Mouse (Mus musculus): ENCODE results near the gene Pank4. TPM values are rescaled to one million over a fixed set of nuclear protein-coding genes. Genes with fewer than 3 reads are reported as not detected.
A peak's percentile ranks its signal among the peaks of the same experiment; 100 is the strongest.

The Pank4 gene
- polyA plus RNA-seq, 1 experiment from 2014 or later, result 42.5 TPM

DNA sequence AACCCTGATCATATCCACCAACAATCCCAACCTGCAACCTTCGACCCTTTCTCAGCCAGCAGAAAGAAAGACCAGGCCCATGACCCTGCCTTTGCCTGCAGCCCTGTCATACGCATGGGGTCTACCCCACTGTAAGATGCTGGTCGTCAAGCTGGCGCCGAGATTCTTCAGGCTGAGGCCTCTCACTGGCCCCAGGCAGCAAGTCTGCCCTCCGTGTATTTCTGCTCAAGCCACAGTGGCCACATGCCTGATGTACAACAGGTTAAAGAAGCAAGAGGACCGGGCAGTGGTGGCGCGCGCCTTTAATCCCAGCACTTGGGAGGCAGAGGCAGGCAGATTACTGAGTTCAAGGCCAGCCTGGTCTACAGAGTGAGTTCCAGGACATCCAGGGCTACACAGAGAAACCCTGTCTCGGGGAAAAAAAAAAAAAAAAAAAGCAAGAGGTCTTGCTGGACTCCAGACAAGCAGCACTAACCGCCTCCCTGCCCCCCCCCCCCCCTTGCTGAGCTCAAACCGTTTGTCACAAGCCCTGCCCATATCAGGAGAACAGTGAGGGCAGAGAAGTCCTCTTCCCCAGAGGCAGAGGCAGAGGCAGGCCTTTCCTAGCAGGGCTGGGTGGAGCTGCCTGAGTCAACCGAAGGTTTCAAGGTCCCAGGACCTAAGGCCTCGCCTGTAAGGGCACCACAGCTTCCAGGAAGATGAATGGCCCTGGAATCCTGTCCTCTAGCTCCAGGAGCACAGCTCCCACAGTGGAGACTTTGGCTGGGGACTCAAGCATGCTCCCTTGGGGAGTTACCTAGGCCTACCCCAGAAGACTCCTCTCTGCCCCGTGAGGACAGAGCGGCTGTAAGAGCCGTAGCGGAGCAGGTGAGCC lies 18.6 kb downstream of the Pank4 start:
- Histone ChIP-seq H3K36me3 (peaks cover 40% of the 10 kb centered on the region), H3K4me3 (no peak overlapping the region), H3K9ac (peak overlapping the region; percentile 13; the same call in 1 of the 2 replicates), H3K27ac (no peak overlapping the region), H3K4me2 (replicated peaks) (no peak overlapping the region), H3K9me3 (replicated peaks) (no peaks in the 10 kb centered on the region), H3K4me1 (peaks cover 21% of the 10 kb centered on the region), H3K27me3 (peaks cover 18% of the 10 kb centered on the region; the same call in 1 of the 2 replicates)
- no peak for ATAC-seq (ENCODE audit: low FRiP score)
- WGBS, result 76% methylated on average over 19 of the region's 19 CpGs

GRCm38 (mm10) chr4:154983767-154984166 lies 19.8 kb downstream of the Pank4 start:
- WGBS, result 26% methylated on average over 24 of the region's 24 CpGs
- Histone ChIP-seq H3K9ac (0 out of 2 replicates have a peak overlapping the region, but pooled peaks have one; percentile 36), H3K4me2 (replicated peaks) (no peak overlapping the region; the same call in 1 of the 2 replicates), H3K36me3 (peaks cover 27% of the 10 kb centered on the region), H3K9me3 (replicated peaks) (no peaks in the 10 kb centered on the region), H3K27me3 (peaks cover 18% of the 10 kb centered on the region; the same call in 1 of the 2 replicates), H3K4me3 (no peak overlapping the region), H3K27ac (no peak overlapping the region), H3K4me1 (peaks cover 21% of the 10 kb centered on the region)
- ATAC-seq (ENCODE audit: low FRiP score), result no peak

DNA sequence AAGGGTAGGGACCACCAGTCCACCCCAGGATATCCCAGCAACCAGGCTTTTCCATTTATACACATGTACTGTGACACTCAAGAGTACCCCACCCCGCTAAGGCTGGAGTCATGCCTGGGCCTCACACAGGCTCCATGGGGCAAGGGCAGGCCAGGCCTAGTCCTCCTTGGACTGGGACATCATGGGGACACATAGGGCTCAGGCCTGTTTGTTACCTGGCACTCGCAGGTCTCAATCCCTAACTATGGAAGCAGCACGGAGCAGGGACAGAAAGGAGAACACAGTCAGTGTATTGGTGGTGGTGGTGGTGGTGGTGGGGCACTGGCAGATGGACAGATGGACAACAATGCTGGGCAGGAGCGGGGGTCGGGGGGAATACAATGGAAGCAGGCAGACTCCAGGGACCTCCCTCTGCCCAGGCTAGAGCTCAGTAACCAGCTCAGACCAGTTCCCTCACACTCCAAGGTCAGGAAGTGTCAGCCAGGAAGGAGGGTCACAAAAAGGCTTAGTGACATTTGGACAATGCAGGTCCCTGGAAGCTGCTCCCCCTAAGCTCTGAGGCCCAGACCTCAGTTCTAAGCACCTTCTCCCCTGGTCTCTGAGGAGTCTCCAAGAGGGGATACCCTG lies 21.3 kb downstream of the Pank4 start:
- Histone ChIP-seq H3K27ac (no peak overlapping the region), H3K4me1 (peaks cover 21% of the 10 kb centered on the region), H3K4me2 (replicated peaks) (no peak overlapping the region), H3K27me3 (peaks cover 18% of the 10 kb centered on the region; the same call in 1 of the 2 replicates), H3K4me3 (no peak overlapping the region), H3K36me3 (peaks cover 12% of the 10 kb centered on the region), H3K9me3 (replicated peaks) (no peaks in the 10 kb centered on the region), H3K9ac (0 out of 2 replicates have a peak overlapping the region, but pooled peaks have one; percentile 29)
- no peak for ATAC-seq (ENCODE audit: low FRiP score)
- 57% methylated on average over 5 of the region's 5 CpGs for WGBS

GRCm38 (mm10) chr4:154986096-154986495 lies 22.2 kb downstream of the Pank4 start:
- WGBS, result 24% methylated on average over 17 of the region's 17 CpGs
- Histone ChIP-seq H3K27me3 (peaks cover 19% of the 10 kb centered on the region; the same call in 1 of the 2 replicates), H3K9ac (0 out of 2 replicates have a peak overlapping the region, but pooled peaks have one; percentile 29), H3K4me3 (no peak overlapping the region), H3K36me3 (peaks cover 4% of the 10 kb centered on the region), H3K9me3 (replicated peaks) (no peaks in the 10 kb centered on the region), H3K4me1 (peaks cover 21% of the 10 kb centered on the region), H3K27ac (no peak overlapping the region), H3K4me2 (replicated peaks) (peak overlapping the region; percentile 27; the same call in 1 of the 2 replicates)
- ATAC-seq (ENCODE audit: low FRiP score), result no peak

GRCm38 (mm10) chr4:154986750-154987149 lies 22.8 kb downstream of the Pank4 start:
- H3K36me3 ChIP-seq, result no peaks in the 10 kb centered on the region
- ATAC-seq (ENCODE audit: low FRiP score), result no peak
- peaks cover 19% of the 10 kb centered on the region for H3K4me1 ChIP-seq
- no peaks in the 10 kb centered on the region for H3K9me3 ChIP-seq (replicated peaks)
- H3K4me2 ChIP-seq (replicated peaks), result no peak overlapping the region
- peaks cover 21% of the 10 kb centered on the region; the same call in 1 of the 2 replicates for H3K27me3 ChIP-seq
- no peak overlapping the region for H3K9ac ChIP-seq
- no peak overlapping the region for H3K27ac ChIP-seq
- WGBS, result 64% methylated on average over 15 of the region's 15 CpGs
- no peak overlapping the region for H3K4me3 ChIP-seq

DNA sequence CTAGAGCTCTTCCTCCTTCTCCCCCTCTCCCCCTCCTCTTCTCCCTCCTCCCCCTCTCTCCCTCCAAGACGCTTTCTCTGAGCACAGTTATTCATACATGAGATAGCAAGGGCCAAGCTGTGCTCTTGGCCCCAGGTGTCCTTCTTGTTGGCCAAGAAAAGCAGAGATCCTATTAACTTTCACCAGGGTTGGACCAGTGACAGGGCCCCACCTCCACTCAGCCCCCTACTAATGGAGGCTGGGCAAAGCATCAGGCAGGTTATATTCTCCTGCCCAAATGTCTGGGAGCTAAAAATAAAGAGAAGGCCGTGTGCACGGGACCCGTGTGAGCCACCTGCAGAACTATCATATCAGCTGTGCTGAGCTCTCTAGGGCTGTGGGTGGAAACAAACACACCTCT lies 31.0 kb downstream of the Pank4 start:
- H3K4me2 ChIP-seq (replicated peaks), result no peak overlapping the region
- H3K27ac ChIP-seq, result no peak overlapping the region
- no peak overlapping the region for H3K4me3 ChIP-seq
- H3K27me3 ChIP-seq, result peaks cover 7% of the 10 kb centered on the region; the same call in 1 of the 2 replicates
- WGBS, result 77% methylated on average over 4 of the region's 4 CpGs
- H3K4me1 ChIP-seq, result peaks cover 19% of the 10 kb centered on the region
- H3K9me3 ChIP-seq (replicated peaks), result no peaks in the 10 kb centered on the region
- H3K9ac ChIP-seq, result no peak overlapping the region
- ATAC-seq (ENCODE audit: low FRiP score), result no peak
- H3K36me3 ChIP-seq, result no peaks in the 10 kb centered on the region

GRCm38 (mm10) chr4:154996572-154997154 lies 32.7 kb downstream of the Pank4 start:
- Histone ChIP-seq H3K9ac (0 out of 2 replicates have a peak overlapping the region, but pooled peaks have one; percentile 20), H3K4me2 (replicated peaks) (no peak overlapping the region), H3K4me1 (peaks cover 24% of the 10 kb centered on the region), H3K27me3 (peaks cover 7% of the 10 kb centered on the region; the same call in 1 of the 2 replicates), H3K9me3 (replicated peaks) (no peaks in the 10 kb centered on the region), H3K36me3 (no peaks in the 10 kb centered on the region), H3K27ac (0 out of 2 replicates have a peak overlapping the region, but pooled peaks have one; percentile 30), H3K4me3 (no peak overlapping the region)
- ATAC-seq (ENCODE audit: low FRiP score), result peak; percentile 56; the same call in 1 of the 2 replicates
- 26% methylated on average over 8 of the region's 8 CpGs for WGBS

- Histone ChIP-seq H3K27me3 (peaks cover 7% of the 10 kb centered on the region; the same call in 1 of the 2 replicates), H3K27ac (no peak overlapping the region), H3K9me3 (replicated peaks) (no peaks in the 10 kb centered on the region), H3K36me3 (no peaks in the 10 kb centered on the region), H3K4me2 (replicated peaks) (no peak overlapping the region), H3K4me1 (peaks cover 20% of the 10 kb centered on the region), H3K4me3 (no peak overlapping the region), H3K9ac (no peak overlapping the region)
- no peak for ATAC-seq (ENCODE audit: low FRiP score)
- WGBS, result 81% methylated on average over 5 of the region's 5 CpGs
These were observed 35.5 kb downstream of the Pank4 start for GRCm38 (mm10) chr4:154999379-154999778.

DNA sequence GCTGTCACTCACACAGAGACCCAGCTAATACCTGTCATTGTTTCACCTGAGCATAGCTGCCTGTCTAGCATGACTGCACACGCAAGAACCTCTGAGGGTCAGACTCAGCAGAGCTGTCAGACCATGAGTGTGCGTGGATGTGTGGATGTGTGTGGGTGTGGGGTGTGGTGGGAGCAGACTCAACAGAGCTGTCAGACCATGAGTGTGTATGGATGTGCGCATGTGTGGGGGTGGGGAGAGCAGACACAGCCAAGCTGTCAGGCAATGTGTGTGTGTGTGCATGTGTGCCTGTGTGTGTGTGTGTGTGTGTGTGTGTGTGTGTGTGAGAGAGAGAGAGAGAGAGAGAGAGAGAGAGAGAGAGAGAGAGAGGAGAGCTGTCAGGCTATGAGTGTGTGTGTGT lies 41.4 kb downstream of the Pank4 start:
- Histone ChIP-seq H3K9me3 (replicated peaks) (no peaks in the 10 kb centered on the region), H3K4me1 (peaks cover 5% of the 10 kb centered on the region; the same call in 1 of the 2 replicates), H3K27me3 (peaks cover 7% of the 10 kb centered on the region), H3K36me3 (no peaks in the 10 kb centered on the region), H3K9ac (peak overlapping the region; percentile 6; the same call in 1 of the 2 replicates), H3K4me3 (no peak overlapping the region), H3K4me2 (replicated peaks) (no peak overlapping the region), H3K27ac (no peak overlapping the region)
- no peak for ATAC-seq (ENCODE audit: low FRiP score)
- WGBS, result 93% methylated on average over 3 of the region's 3 CpGs

DNA sequence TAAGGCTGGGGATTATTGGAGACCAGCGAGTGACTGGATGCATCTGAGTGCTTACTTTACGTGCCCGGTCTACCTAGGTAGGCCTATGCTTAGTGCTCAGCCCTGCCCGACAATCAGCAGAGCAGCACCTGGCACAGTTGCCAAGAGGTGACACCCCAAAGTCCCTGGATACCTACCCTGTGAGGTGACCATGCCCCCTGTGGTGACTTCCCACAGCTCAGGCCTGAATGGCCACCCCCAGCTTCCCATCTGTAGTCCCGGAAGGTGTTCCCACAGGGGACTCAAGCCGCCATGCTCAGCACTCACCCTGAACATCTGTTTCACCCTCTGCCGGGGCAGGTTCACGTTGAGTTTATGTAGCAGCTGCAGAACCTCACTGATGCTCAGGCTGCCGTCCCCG lies 42.4 kb downstream of the Pank4 start:
- H3K4me2 ChIP-seq (replicated peaks), result no peak overlapping the region
- no peak for ATAC-seq (ENCODE audit: low FRiP score)
- no peaks in the 10 kb centered on the region for H3K9me3 ChIP-seq (replicated peaks)
- 49% methylated on average over 10 of the region's 10 CpGs for WGBS
- H3K9ac ChIP-seq, result no peak overlapping the region
- no peaks in the 10 kb centered on the region for H3K36me3 ChIP-seq
- H3K4me3 ChIP-seq, result no peak overlapping the region
- H3K27ac ChIP-seq, result no peak overlapping the region
- peaks cover 5% of the 10 kb centered on the region; the same call in 1 of the 2 replicates for H3K4me1 ChIP-seq
- H3K27me3 ChIP-seq, result peaks cover 3% of the 10 kb centered on the region; the same call in 1 of the 2 replicates

DNA sequence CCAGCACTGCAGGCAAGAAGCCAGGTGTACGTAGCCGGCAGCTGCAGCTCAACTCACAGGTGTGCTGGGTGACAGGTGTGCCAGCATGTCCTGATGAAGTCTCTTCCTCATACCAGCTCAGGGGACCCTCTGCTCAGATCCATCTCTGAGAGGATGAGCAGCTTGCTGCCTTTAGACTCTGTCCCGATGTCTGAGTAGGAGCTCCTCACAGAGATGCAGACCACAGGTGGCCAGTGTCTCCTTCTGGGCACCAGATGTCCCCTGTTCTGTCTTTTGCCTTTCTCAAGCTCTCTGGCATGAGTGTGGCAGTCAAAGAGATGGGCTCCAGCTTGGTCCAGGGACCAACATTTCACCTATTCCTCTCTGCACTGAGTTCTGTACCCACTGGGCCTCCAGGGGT lies 43.7 kb downstream of the Pank4 start:
- peaks cover 3% of the 10 kb centered on the region; the same call in 1 of the 2 replicates for H3K27me3 ChIP-seq
- 87% methylated on average over 3 of the region's 3 CpGs for WGBS
- no peaks in the 10 kb centered on the region for H3K9me3 ChIP-seq (replicated peaks)
- H3K27ac ChIP-seq, result no peak overlapping the region
- H3K4me2 ChIP-seq (replicated peaks), result no peak overlapping the region
- no peaks in the 10 kb centered on the region for H3K36me3 ChIP-seq
- ATAC-seq (ENCODE audit: low FRiP score), result no peak
- H3K9ac ChIP-seq, result no peak overlapping the region
- no peak overlapping the region for H3K4me3 ChIP-seq
- peaks cover 7% of the 10 kb centered on the region for H3K4me1 ChIP-seq

GRCm38 (mm10) chr4:155008075-155008474 lies 44.2 kb downstream of the Pank4 start:
- Histone ChIP-seq H3K9ac (no peak overlapping the region), H3K36me3 (no peaks in the 10 kb centered on the region)
- no peak for ATAC-seq (ENCODE audit: low FRiP score)

More at GRCm38 (mm10) chr4:155008075-155008474, 44.2 kb downstream of the Pank4 start:
- H3K4me1 ChIP-seq, result peaks cover 11% of the 10 kb centered on the region
- no peak overlapping the region for H3K4me3 ChIP-seq
- no peak overlapping the region for H3K27ac ChIP-seq
- H3K27me3 ChIP-seq, result peaks cover 3% of the 10 kb centered on the region; the same call in 1 of the 2 replicates
- no peak overlapping the region for H3K4me2 ChIP-seq (replicated peaks)
- no peaks in the 10 kb centered on the region for H3K9me3 ChIP-seq (replicated peaks)
